Mouse (Mus musculus): Measurements from ENCODE around the gene Ppp4r1. TPM values are rescaled to one million over a fixed set of nuclear protein-coding genes. Genes with fewer than 3 reads are reported as not detected.

The Ppp4r1 gene
- polyA plus RNA-seq, 1 experiment from 2014 or later = 50.3 TPM

DNA sequence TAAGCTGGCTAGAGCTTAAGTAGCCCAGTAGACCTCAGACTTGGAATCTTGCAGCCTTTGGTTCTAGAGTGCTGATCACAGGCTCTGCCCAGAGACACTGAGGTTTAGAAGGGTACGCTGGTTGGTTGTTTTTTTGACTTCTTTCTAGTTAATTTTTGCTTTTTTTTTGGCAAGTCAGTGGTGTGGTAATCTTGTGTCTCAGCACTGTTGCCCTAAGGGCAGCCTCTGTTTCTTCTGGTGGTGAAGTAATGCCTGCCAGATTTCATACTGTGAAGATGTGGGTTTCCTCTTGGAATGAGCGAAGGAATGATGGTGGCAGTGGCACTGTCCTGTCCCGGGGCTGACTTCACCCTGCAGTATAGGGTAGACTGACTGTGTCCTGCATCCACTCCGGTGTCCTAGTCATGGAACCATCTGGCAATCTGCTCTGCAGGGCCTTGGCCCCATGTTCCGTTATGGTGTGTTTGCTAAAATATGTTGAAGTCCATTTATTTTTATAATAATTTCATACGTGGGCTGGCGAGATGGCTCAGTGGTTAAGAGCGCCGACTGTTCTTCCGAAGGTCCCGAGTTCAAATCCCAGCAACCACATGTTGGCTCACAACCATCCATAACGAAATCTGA is 11.0 kb downstream of the Ppp4r1 start:
- Histone ChIP-seq H3K36me3 (peaks cover 12% of the 10 kb centered on the region; the same call in 1 of the 2 replicates), H3K4me1 (peaks cover 7% of the 10 kb centered on the region; the same call in 1 of the 2 replicates), H3K9me3 (no peaks in the 10 kb centered on the region), H3K9ac (no peak overlapping the region), H3K4me2 (replicated peaks) (no peak overlapping the region), H3K4me3 (no peak overlapping the region), H3K27ac (no peak overlapping the region), H3K27me3 (no peaks in the 10 kb centered on the region)
- no peak for ATAC-seq (ENCODE audit: low FRiP score, low read depth)
- WGBS = 97% methylated on average over 12 of the region's 12 CpGs

DNA sequence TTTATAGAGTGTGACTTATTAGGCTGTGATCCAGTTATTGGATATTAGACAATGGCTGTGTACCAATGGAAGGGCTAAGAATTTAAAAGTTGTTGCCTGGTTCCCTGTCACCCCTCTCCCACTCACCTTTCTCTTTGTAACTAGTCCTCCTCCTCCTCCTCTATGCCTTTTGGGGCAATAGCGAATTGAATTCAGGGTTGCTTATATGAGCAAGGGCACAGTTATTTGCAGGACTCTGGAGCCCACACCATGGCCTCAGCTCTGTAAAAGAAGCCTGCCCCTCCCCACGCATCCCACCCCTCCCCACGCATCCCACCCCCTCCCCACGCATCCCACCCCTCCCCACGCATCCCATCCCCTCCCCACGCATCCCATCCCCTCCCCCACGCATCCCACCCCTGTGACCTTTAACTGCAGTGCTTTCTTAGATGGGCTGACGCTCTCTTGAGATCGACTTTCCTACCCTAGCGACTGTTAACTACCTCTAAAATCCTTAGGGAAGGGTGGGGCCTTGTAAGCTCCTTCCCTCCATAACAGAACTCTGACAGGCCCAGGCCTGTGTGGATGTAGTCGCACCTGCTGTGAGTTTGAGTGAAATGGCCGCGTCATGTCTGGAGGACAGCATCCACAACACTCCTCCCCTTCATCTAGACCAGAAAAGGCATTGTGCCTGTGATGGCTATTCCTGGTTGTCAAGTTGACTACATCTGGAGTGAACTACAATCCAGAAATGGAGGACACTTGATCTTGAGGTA is 11.9 kb downstream of the Ppp4r1 start:
- H3K4me1 ChIP-seq = no peaks in the 10 kb centered on the region

DNA sequence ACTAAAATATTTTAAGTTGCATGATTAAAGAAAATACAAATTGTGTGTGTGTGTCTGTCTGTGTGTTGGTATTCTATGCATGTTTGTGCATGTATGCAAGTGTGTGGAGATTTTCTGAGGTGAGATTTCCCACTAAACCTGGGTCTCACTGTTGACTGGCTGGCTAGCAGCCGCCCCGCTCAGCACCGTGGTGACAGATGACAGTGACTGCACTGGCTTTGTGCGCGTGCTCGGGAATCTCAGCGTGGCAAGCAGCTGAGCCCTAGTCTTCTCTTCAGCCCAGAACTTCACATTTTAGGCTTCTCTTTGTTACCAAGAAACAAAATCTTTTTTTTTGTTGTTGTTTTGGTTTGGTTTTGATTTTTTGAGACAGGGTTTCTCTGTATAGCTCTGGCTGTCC is 13.7 kb downstream of the Ppp4r1 start:
- Histone ChIP-seq H3K9me3 (no peaks in the 10 kb centered on the region), H3K27ac (no peak overlapping the region), H3K27me3 (no peaks in the 10 kb centered on the region), H3K9ac (no peak overlapping the region), H3K4me3 (no peak overlapping the region), H3K36me3 (peaks cover 8% of the 10 kb centered on the region; the same call in 1 of the 2 replicates), H3K4me2 (replicated peaks) (no peak overlapping the region), H3K4me1 (no peaks in the 10 kb centered on the region)
- ATAC-seq (ENCODE audit: low FRiP score, low read depth) = no peak
- 95% methylated on average over 7 of the region's 7 CpGs for WGBS

More for the DNA sequence above, 11.9 kb downstream of the Ppp4r1 start:
- no peaks in the 10 kb centered on the region for H3K27me3 ChIP-seq
- no peaks in the 10 kb centered on the region for H3K9me3 ChIP-seq
- ATAC-seq (ENCODE audit: low FRiP score, low read depth) = no peak
- H3K4me3 ChIP-seq = no peak overlapping the region
- H3K27ac ChIP-seq = no peak overlapping the region
- WGBS = 81% methylated on average over 13 of the region's 13 CpGs
- H3K36me3 ChIP-seq = peaks cover 12% of the 10 kb centered on the region; the same call in 1 of the 2 replicates
- no peak overlapping the region for H3K4me2 ChIP-seq (replicated peaks)
- no peak overlapping the region for H3K9ac ChIP-seq

DNA sequence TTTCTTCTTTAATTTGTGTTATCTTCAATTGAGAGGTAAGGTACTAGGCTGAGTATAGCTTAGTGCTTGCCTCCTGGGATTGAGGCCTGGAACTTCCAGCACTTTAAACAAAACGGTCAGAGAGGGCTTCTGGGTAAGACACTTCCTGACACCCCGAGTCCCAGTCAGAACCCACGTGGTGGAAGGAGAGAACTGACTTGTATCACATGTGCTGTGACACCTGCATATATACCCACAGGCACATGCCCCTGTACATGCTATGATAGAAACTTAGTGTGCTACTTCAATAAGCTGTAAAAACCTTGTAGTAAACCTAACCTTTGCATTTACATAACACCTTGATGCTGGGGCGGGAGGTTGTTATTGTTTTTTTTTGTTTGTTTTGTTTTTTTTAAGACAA is 16.1 kb downstream of the Ppp4r1 start:
- Histone ChIP-seq H3K4me1 (no peaks in the 10 kb centered on the region), H3K27ac (no peak overlapping the region), H3K27me3 (no peaks in the 10 kb centered on the region), H3K9ac (no peak overlapping the region), H3K9me3 (no peaks in the 10 kb centered on the region), H3K4me3 (no peak overlapping the region), H3K4me2 (replicated peaks) (no peak overlapping the region), H3K36me3 (peaks cover 15% of the 10 kb centered on the region; the same call in 1 of the 2 replicates)
- ATAC-seq (ENCODE audit: low FRiP score, low read depth) = no peak
- WGBS = 70% methylated on average over 4 of the region's 4 CpGs

DNA sequence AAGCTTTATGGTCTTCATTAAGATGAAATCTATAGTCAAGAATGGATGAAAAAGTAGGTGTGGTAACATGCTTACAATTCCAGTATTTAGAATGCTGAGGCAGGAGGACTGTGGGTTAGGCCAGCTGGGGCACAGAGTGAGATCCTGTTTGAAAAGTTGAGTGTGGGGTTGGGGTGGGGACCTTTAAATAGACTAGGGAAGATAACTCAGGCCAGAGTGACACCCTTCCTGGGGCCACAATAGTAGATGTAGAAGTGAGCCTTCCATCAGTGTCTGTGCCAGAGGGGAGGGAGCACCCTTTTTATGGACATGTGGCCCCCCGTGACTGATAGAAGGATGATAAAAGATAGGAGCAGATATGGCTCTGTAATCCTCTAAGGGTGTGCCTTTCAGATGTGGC is 17.0 kb downstream of the Ppp4r1 start:
- Histone ChIP-seq H3K9ac (no peak overlapping the region), H3K27me3 (no peaks in the 10 kb centered on the region), H3K9me3 (no peaks in the 10 kb centered on the region), H3K4me2 (replicated peaks) (no peak overlapping the region), H3K27ac (no peak overlapping the region), H3K4me1 (no peaks in the 10 kb centered on the region), H3K4me3 (no peak overlapping the region), H3K36me3 (peaks cover 17% of the 10 kb centered on the region; the same call in 1 of the 2 replicates)
- 89% methylated on average over 1 of the region's 1 CpGs for WGBS
- no peak for ATAC-seq (ENCODE audit: low FRiP score, low read depth)

DNA sequence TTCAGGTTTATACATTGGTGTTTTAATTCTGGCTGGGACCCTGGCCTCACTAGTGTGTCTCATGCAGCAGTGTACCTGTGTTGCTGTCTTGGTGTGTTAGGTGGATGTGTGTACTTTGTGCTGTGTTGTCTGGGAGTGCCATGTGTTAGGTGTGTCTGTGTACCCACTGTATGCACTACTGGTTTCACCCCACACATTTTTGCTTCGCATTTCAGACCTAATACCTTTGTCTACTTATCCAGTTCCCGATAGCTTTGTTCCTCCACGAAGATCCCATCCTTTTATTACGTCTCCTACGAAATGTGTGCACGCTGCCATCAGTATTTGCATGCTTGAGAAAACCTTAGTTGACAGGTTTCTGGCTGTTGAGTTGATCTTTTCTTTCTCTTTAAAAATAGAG is 18.1 kb downstream of the Ppp4r1 start:
- Histone ChIP-seq H3K9ac (no peak overlapping the region), H3K4me1 (no peaks in the 10 kb centered on the region), H3K4me3 (no peak overlapping the region), H3K4me2 (replicated peaks) (no peak overlapping the region), H3K36me3 (peaks cover 14% of the 10 kb centered on the region), H3K9me3 (no peaks in the 10 kb centered on the region), H3K27ac (no peak overlapping the region), H3K27me3 (no peaks in the 10 kb centered on the region)
- whole genome bisulfite sequencing = 93% methylated on average over 6 of the region's 6 CpGs
- no peak for ATAC-seq (ENCODE audit: low FRiP score, low read depth)

DNA sequence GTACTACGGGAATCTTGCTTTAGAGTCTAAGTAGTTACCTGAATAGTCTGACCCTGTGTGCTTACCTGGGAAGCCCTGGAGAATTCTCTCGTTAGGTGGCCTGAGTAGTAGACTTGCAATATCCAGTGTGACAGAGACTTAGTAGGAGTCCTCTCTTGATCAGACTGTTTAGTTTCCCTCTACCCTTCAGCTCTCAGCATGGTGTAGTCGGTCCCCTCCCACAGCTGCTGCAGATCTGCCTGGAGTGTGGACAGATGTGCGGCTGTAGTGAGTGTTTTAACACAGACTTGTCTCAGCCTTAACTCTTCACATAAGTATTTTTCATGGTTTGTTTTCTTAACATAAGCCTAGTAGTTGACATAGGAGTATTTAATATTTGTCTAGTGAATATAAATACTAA is 19.7 kb downstream of the Ppp4r1 start:
- no peak for ATAC-seq (ENCODE audit: low FRiP score, low read depth)
- no peaks in the 10 kb centered on the region for H3K4me1 ChIP-seq
- no peaks in the 10 kb centered on the region for H3K27me3 ChIP-seq
- peaks cover 19% of the 10 kb centered on the region for H3K36me3 ChIP-seq
- no peaks in the 10 kb centered on the region for H3K9me3 ChIP-seq
- H3K9ac ChIP-seq = no peak overlapping the region
- H3K27ac ChIP-seq = no peak overlapping the region
- H3K4me2 ChIP-seq (replicated peaks) = no peak overlapping the region
- 75% methylated on average over 4 of the region's 4 CpGs for WGBS
- H3K4me3 ChIP-seq = no peak overlapping the region

DNA sequence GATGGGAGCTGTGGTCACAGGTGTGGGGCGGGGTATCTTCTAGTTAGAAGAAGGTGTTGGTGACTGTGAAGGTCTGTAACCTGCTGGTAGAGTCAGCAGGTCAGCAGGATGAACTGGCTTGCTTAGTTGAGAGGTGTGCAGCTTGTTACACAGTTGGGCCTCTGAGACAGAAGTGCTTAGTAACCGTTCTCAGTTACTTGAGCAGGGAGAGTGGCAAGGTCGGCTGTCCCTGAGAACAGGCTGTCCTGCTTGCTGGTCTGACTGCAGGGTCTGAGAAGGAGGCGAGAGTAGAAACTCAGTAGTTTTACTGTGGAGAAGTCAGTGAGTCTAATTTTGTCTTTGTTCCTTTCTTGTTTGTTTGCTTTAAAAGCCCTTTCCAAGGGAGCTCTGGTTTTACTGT is 23.6 kb downstream of the Ppp4r1 start:
- peaks cover 30% of the 10 kb centered on the region for H3K36me3 ChIP-seq
- no peak overlapping the region for H3K27ac ChIP-seq
- no peak overlapping the region for H3K4me2 ChIP-seq (replicated peaks)
- H3K4me3 ChIP-seq = no peak overlapping the region
- ATAC-seq (ENCODE audit: low FRiP score, low read depth) = no peak
- H3K4me1 ChIP-seq = no peaks in the 10 kb centered on the region
- WGBS = 74% methylated on average over 4 of the region's 4 CpGs
- no peak overlapping the region for H3K9ac ChIP-seq
- H3K9me3 ChIP-seq = no peaks in the 10 kb centered on the region
- H3K27me3 ChIP-seq = no peaks in the 10 kb centered on the region

DNA sequence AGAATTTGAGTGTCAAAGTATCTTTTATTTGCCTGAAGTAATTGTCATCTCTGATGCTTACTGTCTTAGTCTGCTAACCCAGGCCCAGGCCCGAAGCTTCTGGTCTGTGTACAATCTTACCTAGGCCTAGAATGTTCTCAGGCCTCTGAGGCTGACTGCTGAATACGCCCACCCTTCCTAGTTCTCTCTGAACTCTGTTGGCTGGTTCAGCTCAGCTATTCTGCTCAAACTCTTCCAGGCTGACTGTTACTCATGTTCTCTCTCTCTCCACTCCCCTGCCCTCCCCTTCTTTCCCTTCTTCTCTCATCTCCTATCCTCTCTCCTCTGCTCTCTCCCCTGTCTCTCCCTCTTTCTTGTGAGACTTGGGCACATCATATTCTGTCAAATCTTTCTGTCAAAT is 24.0 kb downstream of the Ppp4r1 start:
- Histone ChIP-seq H3K9me3 (no peaks in the 10 kb centered on the region), H3K27ac (no peak overlapping the region), H3K9ac (no peak overlapping the region), H3K27me3 (no peaks in the 10 kb centered on the region), H3K4me2 (replicated peaks) (no peak overlapping the region), H3K4me3 (no peak overlapping the region), H3K36me3 (peaks cover 34% of the 10 kb centered on the region), H3K4me1 (no peaks in the 10 kb centered on the region)
- 85% methylated on average over 2 of the region's 2 CpGs for WGBS
- ATAC-seq (ENCODE audit: low FRiP score, low read depth) = no peak

DNA sequence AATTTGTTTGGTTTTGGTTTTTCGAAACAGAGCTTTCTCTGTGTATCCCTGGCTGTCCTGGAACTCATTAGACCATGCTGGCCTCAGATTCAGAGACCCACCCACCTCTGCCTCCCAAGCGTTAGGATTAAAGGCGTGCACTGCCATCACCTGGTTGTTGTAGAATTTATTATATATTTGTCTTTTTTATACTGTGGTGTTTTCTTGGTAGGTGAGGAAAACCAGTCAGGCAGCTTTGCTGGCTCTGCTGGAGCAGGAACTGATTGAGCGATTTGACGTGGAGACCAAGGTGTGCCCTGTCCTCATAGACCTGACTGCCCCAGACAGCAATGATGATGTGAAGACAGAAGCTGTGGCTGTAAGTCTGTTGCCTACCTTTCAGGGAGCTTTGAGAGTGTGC is 28.7 kb downstream of the Ppp4r1 start:
- WGBS = 71% methylated on average over 5 of the region's 5 CpGs
- no peak overlapping the region for H3K4me2 ChIP-seq (replicated peaks)
- peaks cover 60% of the 10 kb centered on the region for H3K36me3 ChIP-seq
- H3K4me1 ChIP-seq = no peaks in the 10 kb centered on the region
- no peak for ATAC-seq (ENCODE audit: low FRiP score, low read depth)
- no peak overlapping the region for H3K4me3 ChIP-seq
- no peaks in the 10 kb centered on the region for H3K27me3 ChIP-seq
- no peaks in the 10 kb centered on the region for H3K9me3 ChIP-seq
- H3K9ac ChIP-seq = no peak overlapping the region
- no peak overlapping the region for H3K27ac ChIP-seq

DNA sequence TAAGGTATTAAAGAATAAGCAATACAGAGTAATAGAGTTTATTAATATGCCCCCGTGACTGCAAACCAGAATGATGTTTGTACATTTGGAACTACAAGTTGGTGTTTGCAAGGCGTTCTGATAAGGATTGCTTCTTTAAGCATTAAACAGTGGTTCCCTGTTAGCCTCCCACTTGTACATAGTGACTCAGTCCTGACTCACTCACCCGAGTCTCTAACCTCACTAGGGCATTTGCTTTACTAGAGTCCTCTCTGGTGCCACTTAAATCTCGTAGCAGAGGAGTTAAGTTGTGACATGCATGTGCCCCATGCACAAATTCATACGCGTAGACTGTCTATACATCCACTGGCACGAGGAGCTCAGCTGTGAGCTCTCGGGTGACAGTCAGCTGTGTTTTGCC is 31.4 kb downstream of the Ppp4r1 start:
- Histone ChIP-seq H3K9me3 (no peaks in the 10 kb centered on the region), H3K9ac (no peak overlapping the region), H3K4me2 (replicated peaks) (no peak overlapping the region), H3K27me3 (no peaks in the 10 kb centered on the region), H3K27ac (no peak overlapping the region), H3K4me3 (no peak overlapping the region), H3K4me1 (no peaks in the 10 kb centered on the region), H3K36me3 (peaks cover 75% of the 10 kb centered on the region)
- no peak for ATAC-seq (ENCODE audit: low FRiP score, low read depth)
- WGBS = 93% methylated on average over 8 of the region's 8 CpGs

DNA sequence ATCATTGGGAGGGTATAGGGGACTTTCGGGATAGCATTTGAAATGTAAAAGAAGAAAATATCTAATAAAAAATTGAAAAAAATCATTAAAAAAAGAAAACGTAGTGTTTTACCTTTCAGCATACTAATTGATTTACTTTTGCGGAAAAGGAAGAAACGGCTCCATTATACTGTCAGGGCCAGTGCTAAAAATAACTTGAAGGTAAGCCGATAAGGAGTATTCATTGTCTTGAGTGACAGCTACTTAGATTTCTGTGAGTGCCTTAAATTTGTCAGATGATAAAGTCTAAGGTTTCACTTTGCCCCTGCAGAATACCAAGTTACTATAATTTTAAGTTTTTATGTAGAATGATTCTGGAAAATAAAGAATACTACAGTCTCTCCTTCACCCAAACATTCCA is 37.8 kb downstream of the Ppp4r1 start:
- ATAC-seq (ENCODE audit: low FRiP score, low read depth) = no peak
- H3K9ac ChIP-seq = no peak overlapping the region
- H3K36me3 ChIP-seq = peaks cover 76% of the 10 kb centered on the region
- H3K27me3 ChIP-seq = no peaks in the 10 kb centered on the region
- H3K4me2 ChIP-seq (replicated peaks) = no peak overlapping the region
- no peak overlapping the region for H3K4me3 ChIP-seq
- H3K27ac ChIP-seq = no peak overlapping the region
- no peaks in the 10 kb centered on the region for H3K9me3 ChIP-seq
- no peaks in the 10 kb centered on the region for H3K4me1 ChIP-seq
- 89% methylated on average over 5 of the region's 5 CpGs for WGBS

DNA sequence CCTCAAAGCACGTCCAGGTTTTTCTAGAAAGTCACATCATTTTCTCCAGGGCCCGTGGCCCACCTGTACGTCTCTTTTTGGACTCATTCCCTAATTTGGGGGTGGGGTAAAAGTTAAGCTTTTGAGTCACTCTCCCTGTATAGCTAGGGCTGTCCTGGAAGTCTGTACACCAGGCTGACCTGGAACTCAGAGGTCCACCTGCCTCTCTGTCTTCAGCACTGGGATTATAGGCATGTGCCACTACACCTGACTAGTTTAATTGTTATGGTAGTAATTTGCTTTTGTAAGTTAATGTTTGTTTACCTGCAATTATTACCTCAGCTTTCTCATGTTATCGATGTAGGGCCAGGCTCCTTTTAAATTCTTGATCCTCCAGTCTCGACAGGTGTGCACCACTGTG is 40.0 kb downstream of the Ppp4r1 start:
- ATAC-seq (ENCODE audit: low FRiP score, low read depth) = no peak
- H3K27ac ChIP-seq = no peak overlapping the region
- H3K9ac ChIP-seq = no peak overlapping the region
- H3K27me3 ChIP-seq = no peaks in the 10 kb centered on the region
- H3K4me3 ChIP-seq = no peak overlapping the region
- no peaks in the 10 kb centered on the region for H3K4me1 ChIP-seq
- H3K4me2 ChIP-seq (replicated peaks) = no peak overlapping the region
- 89% methylated on average over 5 of the region's 5 CpGs for WGBS
- no peaks in the 10 kb centered on the region for H3K9me3 ChIP-seq
- H3K36me3 ChIP-seq = peaks cover 67% of the 10 kb centered on the region

All from limb, embryonic 13.5 days (tissue).